Mouse (Mus musculus): ENCODE data around the gene Extl1. TPM values are rescaled to one million over a fixed set of nuclear protein-coding genes. Genes with fewer than 3 reads are reported as not detected.

The Extl1 gene
- polyA plus RNA-seq, 1 experiment from 2014 or later: 0.36 TPM

GRCm38 (mm10) chr4:134401856-134402570 lies 18.4 kb upstream of the Extl1 start:
- H3K9ac ChIP-seq: no peak overlapping the region
- no peaks in the 10 kb centered on the region for H3K9me3 ChIP-seq
- H3K27me3 ChIP-seq: no peaks in the 10 kb centered on the region
- ATAC-seq (ENCODE audit: low FRiP score): peak; percentile 47
- H3K4me2 ChIP-seq: peak overlapping the region; percentile 65
- peaks cover 52% of the 10 kb centered on the region for H3K4me1 ChIP-seq (replicated peaks)
- H3K27ac ChIP-seq: peak overlapping the region; percentile 80
- 74% methylated on average over 16 of the region's 16 CpGs for WGBS
- no peaks in the 10 kb centered on the region for H3K36me3 ChIP-seq
- peak overlapping the region; percentile 34; the same call in 1 of the 2 replicates for H3K4me3 ChIP-seq

GRCm38 (mm10) chr4:134401181-134401661 lies 17.6 kb upstream of the Extl1 start:
- H3K27ac ChIP-seq: peak overlapping the region; percentile 80
- no peaks in the 10 kb centered on the region for H3K9me3 ChIP-seq
- no peaks in the 10 kb centered on the region for H3K36me3 ChIP-seq
- peaks cover 59% of the 10 kb centered on the region for H3K4me1 ChIP-seq (replicated peaks)
- ATAC-seq (ENCODE audit: low FRiP score): peak; percentile 65
- peak overlapping the region; percentile 65 for H3K4me2 ChIP-seq
- WGBS: 7% methylated on average over 19 of the region's 19 CpGs
- peak overlapping the region; percentile 34 for H3K4me3 ChIP-seq
- H3K9ac ChIP-seq: peak overlapping the region; percentile 58
- no peaks in the 10 kb centered on the region for H3K27me3 ChIP-seq

GRCm38 (mm10) chr4:134400206-134400605 lies 16.6 kb upstream of the Extl1 start:
- WGBS: 27% methylated on average over 5 of the region's 5 CpGs
- no peaks in the 10 kb centered on the region for H3K36me3 ChIP-seq
- peaks cover 62% of the 10 kb centered on the region for H3K4me1 ChIP-seq (replicated peaks)
- no peak for ATAC-seq (ENCODE audit: low FRiP score)
- 0 out of 2 replicates have a peak overlapping the region, but pooled peaks have one; percentile 35 for H3K9ac ChIP-seq
- peak overlapping the region; percentile 65 for H3K4me2 ChIP-seq
- H3K27me3 ChIP-seq: no peaks in the 10 kb centered on the region
- peak overlapping the region; percentile 34; the same call in 1 of the 2 replicates for H3K4me3 ChIP-seq
- H3K9me3 ChIP-seq: no peaks in the 10 kb centered on the region
- H3K27ac ChIP-seq: peak overlapping the region; percentile 80

GRCm38 (mm10) chr4:134397732-134398131 lies 14.1 kb upstream of the Extl1 start:
- Histone ChIP-seq H3K36me3 (no peaks in the 10 kb centered on the region), H3K4me3 (no peak overlapping the region), H3K9me3 (no peaks in the 10 kb centered on the region), H3K27ac (0 out of 2 replicates have a peak overlapping the region, but pooled peaks have one; percentile 73), H3K9ac (no peak overlapping the region; the same call in 1 of the 2 replicates), H3K4me1 (replicated peaks) (peaks cover 49% of the 10 kb centered on the region), H3K27me3 (no peaks in the 10 kb centered on the region), H3K4me2 (no peak overlapping the region)
- WGBS: 88% methylated on average over 8 of the region's 9 CpGs
- ATAC-seq (ENCODE audit: low FRiP score): no peak

GRCm38 (mm10) chr4:134397121-134397520 lies 13.5 kb upstream of the Extl1 start:
- Histone ChIP-seq H3K4me1 (replicated peaks) (peaks cover 51% of the 10 kb centered on the region), H3K27ac (peak overlapping the region; percentile 73)

GRCm38 (mm10) chr4:134395977-134396825 lies 12.6 kb upstream of the Extl1 start, which contains the start of gene Pafah2:
TSS of gene Pafah2 (plus strand) at chr4:134396320.
- H3K36me3 ChIP-seq: no peaks in the 10 kb centered on the region
- H3K4me3 ChIP-seq: peak within 1 kb of the TSS; percentile 50
- H3K9me3 ChIP-seq: no peaks in the 10 kb centered on the region
- no peaks in the 10 kb centered on the region for H3K27me3 ChIP-seq
- peak within 1 kb of the TSS; percentile 80 for H3K9ac ChIP-seq
- 1% methylated on average over 31 of the region's 31 CpGs for WGBS
- H3K4me1 ChIP-seq (replicated peaks): peaks cover 43% of the 10 kb centered on the region
- peak; percentile 96 for ATAC-seq (ENCODE audit: low FRiP score)
- peak within 1 kb of the TSS; percentile 84 for H3K4me2 ChIP-seq
- H3K27ac ChIP-seq: peak within 1 kb of the TSS; percentile 84

More at GRCm38 (mm10) chr4:134397121-134397520, 13.5 kb upstream of the Extl1 start:
- no peaks in the 10 kb centered on the region for H3K27me3 ChIP-seq
- peak overlapping the region; percentile 84 for H3K4me2 ChIP-seq
- 36% methylated on average over 7 of the region's 7 CpGs for WGBS
- no peaks in the 10 kb centered on the region for H3K9me3 ChIP-seq
- H3K36me3 ChIP-seq: no peaks in the 10 kb centered on the region
- no peak for ATAC-seq (ENCODE audit: low FRiP score)
- H3K9ac ChIP-seq: peak overlapping the region; percentile 62
- H3K4me3 ChIP-seq: peak overlapping the region; percentile 50

- ATAC-seq (ENCODE audit: low FRiP score): no peak
- Histone ChIP-seq H3K9ac (no peak overlapping the region), H3K4me1 (replicated peaks) (peaks cover 33% of the 10 kb centered on the region), H3K4me3 (no peak overlapping the region), H3K9me3 (no peaks in the 10 kb centered on the region), H3K36me3 (no peaks in the 10 kb centered on the region), H3K4me2 (peak overlapping the region; percentile 58; the same call in 1 of the 2 replicates), H3K27ac (peak overlapping the region; percentile 84), H3K27me3 (no peaks in the 10 kb centered on the region)
- WGBS: 95% methylated on average over 7 of the region's 7 CpGs
Observed at GRCm38 (mm10) chr4:134395142-134395541, 11.5 kb upstream of the Extl1 start.

GRCm38 (mm10) chr4:134393026-134393425 lies 9.4 kb upstream of the Extl1 start:
- H3K27ac ChIP-seq: no peak overlapping the region
- peaks cover 25% of the 10 kb centered on the region for H3K4me1 ChIP-seq (replicated peaks)
- no peak overlapping the region for H3K4me2 ChIP-seq
- no peak overlapping the region for H3K9ac ChIP-seq
- H3K27me3 ChIP-seq: no peaks in the 10 kb centered on the region
- no peak overlapping the region for H3K4me3 ChIP-seq
- no peak for ATAC-seq (ENCODE audit: low FRiP score)
- WGBS: 22% methylated on average over 12 of the region's 12 CpGs
- no peaks in the 10 kb centered on the region for H3K9me3 ChIP-seq
- no peaks in the 10 kb centered on the region for H3K36me3 ChIP-seq

GRCm38 (mm10) chr4:134392595-134392994 lies 8.9 kb upstream of the Extl1 start:
- ATAC-seq (ENCODE audit: low FRiP score): no peak
- Histone ChIP-seq H3K27me3 (no peaks in the 10 kb centered on the region), H3K9ac (no peak overlapping the region), H3K36me3 (no peaks in the 10 kb centered on the region), H3K4me1 (replicated peaks) (peaks cover 21% of the 10 kb centered on the region), H3K4me3 (no peak overlapping the region), H3K27ac (no peak overlapping the region), H3K4me2 (no peak overlapping the region), H3K9me3 (no peaks in the 10 kb centered on the region)
- WGBS: 12% methylated on average over 8 of the region's 8 CpGs

GRCm38 (mm10) chr4:134391636-134392035 lies 8.0 kb upstream of the Extl1 start:
- Histone ChIP-seq H3K9me3 (no peaks in the 10 kb centered on the region), H3K9ac (no peak overlapping the region), H3K27ac (no peak overlapping the region), H3K4me3 (no peak overlapping the region), H3K27me3 (no peaks in the 10 kb centered on the region), H3K4me2 (no peak overlapping the region), H3K36me3 (no peaks in the 10 kb centered on the region), H3K4me1 (replicated peaks) (peaks cover 11% of the 10 kb centered on the region)
- ATAC-seq (ENCODE audit: low FRiP score): no peak
- WGBS: 91% methylated on average over 1 of the region's 1 CpGs

- no peak overlapping the region for H3K4me3 ChIP-seq
- 18% methylated on average over 5 of the region's 5 CpGs for WGBS
- ATAC-seq (ENCODE audit: low FRiP score): no peak
- H3K4me2 ChIP-seq: no peak overlapping the region
- no peaks in the 10 kb centered on the region for H3K9me3 ChIP-seq
- H3K36me3 ChIP-seq: no peaks in the 10 kb centered on the region
- no peaks in the 10 kb centered on the region for H3K27me3 ChIP-seq
- no peak overlapping the region for H3K27ac ChIP-seq
- H3K9ac ChIP-seq: no peak overlapping the region
- H3K4me1 ChIP-seq (replicated peaks): peaks cover 5% of the 10 kb centered on the region
Observed at GRCm38 (mm10) chr4:134388397-134388796, 4.7 kb upstream of the Extl1 start.

- Histone ChIP-seq H3K4me3 (no peak overlapping the region), H3K4me1 (replicated peaks) (peaks cover 1% of the 10 kb centered on the region), H3K9ac (no peak overlapping the region), H3K27ac (no peak overlapping the region), H3K36me3 (no peaks in the 10 kb centered on the region), H3K27me3 (no peaks in the 10 kb centered on the region), H3K9me3 (no peaks in the 10 kb centered on the region), H3K4me2 (no peak overlapping the region)
- ATAC-seq (ENCODE audit: low FRiP score): no peak
- WGBS: 83% methylated on average over 6 of the region's 6 CpGs
Observed at GRCm38 (mm10) chr4:134387268-134387667, 3.6 kb upstream of the Extl1 start.
